Mouse (Mus musculus) lung, embryonic 14.5 days (tissue): ENCODE results near the gene Srcin1. TPM values are rescaled to one million over a fixed set of nuclear protein-coding genes. Genes with fewer than 3 reads are reported as not detected.
A peak's percentile ranks its signal among the peaks of the same experiment; 100 is the strongest.

Source experiments
- ATAC-seq: fragments of 200-750 bp; cut with Nextera tagmentation; 2 replicates; pipeline ENCODE4 v1.8.0; 2017; ENCODE audit warnings: mild to moderate bottlenecking, moderate TSS enrichment, moderate library complexity; ENCODE audit not compliant: insufficient read depth
- DNase-seq: peaks from one replicate; pipeline ENCODE4 v3.0.0-alpha.2; 2015
- H3K27ac ChIP-seq: fragments of 300-500 bp; sonication (generic); 2 replicates; pipeline ENCODE4 v1.5.1; 2014; ENCODE audit warnings: low read depth, mild to moderate bottlenecking, moderate library complexity
- H3K27me3 ChIP-seq: fragments of 300-500 bp; sonication (generic); 2 replicates; pipeline ENCODE4 v1.6.1; 2014; ENCODE audit warnings: low read length, control low read depth; ENCODE audit not compliant: insufficient read depth
- H3K36me3 ChIP-seq: fragments of 300-500 bp; sonication (generic); 2 replicates; pipeline ENCODE4 v1.6.1; 2014; ENCODE audit warnings: control low read depth; ENCODE audit not compliant: insufficient read depth
- H3K4me1 ChIP-seq: fragments of 300-500 bp; sonication (generic); 2 replicates; pipeline ENCODE4 v1.6.1; 2014; ENCODE audit warnings: antibody characterized with exemption, control low read depth; ENCODE audit not compliant: insufficient read depth
- H3K4me2 ChIP-seq: fragments of 300-500 bp; sonication (generic); 2 replicates; pipeline ENCODE4 v1.6.1; 2014; ENCODE audit warnings: mild to moderate bottlenecking
- H3K4me3 ChIP-seq: fragments of 300-500 bp; sonication (generic); 2 replicates; pipeline ENCODE4 v1.5.1; 2014; ENCODE audit warnings: low read depth, low read length
- H3K9ac ChIP-seq: fragments of 300-500 bp; sonication (generic); 2 replicates; pipeline ENCODE4 v1.6.1; 2014
- H3K9me3 ChIP-seq: fragments of 300-500 bp; sonication (generic); 2 replicates; pipeline ENCODE4 v1.6.1; 2016; ENCODE audit warnings: low read depth, low read length, control low read depth
- CTCF ChIP-seq: IDR thresholded peaks from 2 replicates; pipeline ENCODE4 v1.5.1; 2016; ENCODE audit warnings: antibody characterized with exemption, low read depth
- WGBS: fragments of 180-500 bp; shearing (Covaris S2); extraction: QIAGEN DNeasy Blood & Tissue Kit; methylation state at CpG from one replicate; pipeline ENCODE4 v1.1.7; 2014; 5-methylcytosine and 5-hydroxymethylcytosine counted together
- polyA plus RNA-seq: library from polyadenylated mRNA; unstranded; fragments of >200 nt; fragmentation: Nextera tagmentation; extraction: Ambion mirVana; gene quantifications from 2 replicates; pipeline ENCODE4 v1.2.1, GENCODE M21; 2014

The Srcin1 gene
- polyA plus RNA-seq, 1 experiment from 2014 or later: 0.68 TPM

- ATAC-seq (no peak), DNase-seq (no peak)
- H3K4me2 ChIP-seq: no peak overlapping the region
- H3K36me3 ChIP-seq: no peaks in the 10 kb centered on the region
- no peak overlapping the region for H3K27ac ChIP-seq
- WGBS: 60% methylated on average over 5 of the region's 5 CpGs
- no peak overlapping the region for H3K4me3 ChIP-seq
- no peaks in the 10 kb centered on the region for H3K9me3 ChIP-seq
- no peak overlapping the region for H3K9ac ChIP-seq
- H3K27me3 ChIP-seq: peaks cover 49% of the 10 kb centered on the region
- TF ChIP-seq CTCF: no peak
- H3K4me1 ChIP-seq: peaks cover 4% of the 10 kb centered on the region; the same call in 1 of the 2 replicates
Observed at GRCm38 (mm10) chr11:97539622-97540021, 36.4 kb downstream of the Srcin1 start.

GRCm38 (mm10) chr11:97537580-97538089 lies 38.4 kb downstream of the Srcin1 start:
- Histone ChIP-seq H3K4me1 (peaks cover 8% of the 10 kb centered on the region), H3K9me3 (no peaks in the 10 kb centered on the region), H3K4me2 (peak overlapping the region; percentile 69), H3K27ac (no peak overlapping the region), H3K36me3 (no peaks in the 10 kb centered on the region), H3K9ac (no peak overlapping the region), H3K27me3 (peaks cover 63% of the 10 kb centered on the region), H3K4me3 (peak overlapping the region; percentile 35; the same call in 1 of the 2 replicates)
- ATAC-seq (no peak), DNase-seq (no peak)
- TF ChIP-seq CTCF: no peak
- 36% methylated on average over 12 of the region's 12 CpGs for WGBS

- DNase-seq (peak; percentile 58), ATAC-seq (peak; percentile 25; the same call in 1 of the 2 replicates)
- TF ChIP-seq CTCF: peak; percentile 59
- H3K27me3 ChIP-seq: peaks cover 69% of the 10 kb centered on the region
- H3K4me2 ChIP-seq: peak overlapping the region; percentile 69
- peaks cover 8% of the 10 kb centered on the region for H3K4me1 ChIP-seq
- no peaks in the 10 kb centered on the region for H3K36me3 ChIP-seq
- no peaks in the 10 kb centered on the region for H3K9me3 ChIP-seq
- H3K9ac ChIP-seq: no peak overlapping the region; the same call in 1 of the 2 replicates
- no peak overlapping the region for H3K27ac ChIP-seq
- WGBS: under 1% methylated on average over 36 of the region's 36 CpGs
- H3K4me3 ChIP-seq: peak overlapping the region; percentile 35
Observed at GRCm38 (mm10) chr11:97536835-97537579, 39.0 kb downstream of the Srcin1 start.

GRCm38 (mm10) chr11:97536083-97536747 lies 39.8 kb downstream of the Srcin1 start:
- ATAC-seq (no peak), DNase-seq (no peak)
- Histone ChIP-seq H3K36me3 (no peaks in the 10 kb centered on the region), H3K4me2 (peak overlapping the region; percentile 69), H3K9ac (no peak overlapping the region), H3K4me3 (peak overlapping the region; percentile 35), H3K27ac (no peak overlapping the region), H3K4me1 (peaks cover 8% of the 10 kb centered on the region), H3K27me3 (peaks cover 69% of the 10 kb centered on the region), H3K9me3 (no peaks in the 10 kb centered on the region)
- TF ChIP-seq CTCF: no peak
- WGBS: 10% methylated on average over 35 of the region's 35 CpGs

GRCm38 (mm10) chr11:97535660-97536059 lies 40.3 kb downstream of the Srcin1 start:
- 50% methylated on average over 5 of the region's 5 CpGs for WGBS
- Histone ChIP-seq H3K4me2 (no peak overlapping the region), H3K9ac (no peak overlapping the region), H3K27ac (no peak overlapping the region), H3K9me3 (no peaks in the 10 kb centered on the region), H3K27me3 (peaks cover 69% of the 10 kb centered on the region), H3K4me1 (peaks cover 8% of the 10 kb centered on the region), H3K36me3 (no peaks in the 10 kb centered on the region), H3K4me3 (no peak overlapping the region)
- no peak for DNase-seq
- no peak for ATAC-seq
- TF ChIP-seq CTCF: no peak

- H3K9me3 ChIP-seq: no peaks in the 10 kb centered on the region
- H3K4me3 ChIP-seq: peak overlapping the region; percentile 23; the same call in 1 of the 2 replicates
- peaks cover 8% of the 10 kb centered on the region for H3K4me1 ChIP-seq
- ATAC-seq (no peak), DNase-seq (no peak)
- WGBS: 26% methylated on average over 5 of the region's 5 CpGs
- no peak overlapping the region for H3K4me2 ChIP-seq
- H3K27ac ChIP-seq: no peak overlapping the region
- no peak for TF ChIP-seq CTCF
- peaks cover 69% of the 10 kb centered on the region for H3K27me3 ChIP-seq
- no peaks in the 10 kb centered on the region for H3K36me3 ChIP-seq
- no peak overlapping the region for H3K9ac ChIP-seq
Observed at GRCm38 (mm10) chr11:97535308-97535630, 40.7 kb downstream of the Srcin1 start.
